Mouse (Mus musculus) adrenal gland, adult 2 months (tissue): ENCODE measurements around the gene RPS10-NUDT3. TPM values are rescaled to one million over a fixed set of nuclear protein-coding genes. Genes with fewer than 3 reads are reported as not detected.
"Not testable (repeated sequence)": the region's sequence is repeated elsewhere in the genome, so short reads cannot be mapped to it uniquely, and the experiment has no call there.

Experiments used
- DNase-seq: peaks from one replicate; pipeline ENCODE4 v3.0.0; 2021
- polyA plus RNA-seq: library from polyadenylated mRNA; depleted of rRNA; stranded (reverse); fragments of >200 nt; gene quantifications from 2 replicates; pipeline ENCODE4 v1.2.3, GENCODE M21; 2012
- total RNA-seq, 2 experiments: library from RNA; stranded (reverse); gene quantifications; 2 replicates each; pipeline ENCODE4 v1.2.3; 2021

The RPS10-NUDT3 gene
- total and polyA plus RNA-seq, 3 experiments, result not detected

DNA sequence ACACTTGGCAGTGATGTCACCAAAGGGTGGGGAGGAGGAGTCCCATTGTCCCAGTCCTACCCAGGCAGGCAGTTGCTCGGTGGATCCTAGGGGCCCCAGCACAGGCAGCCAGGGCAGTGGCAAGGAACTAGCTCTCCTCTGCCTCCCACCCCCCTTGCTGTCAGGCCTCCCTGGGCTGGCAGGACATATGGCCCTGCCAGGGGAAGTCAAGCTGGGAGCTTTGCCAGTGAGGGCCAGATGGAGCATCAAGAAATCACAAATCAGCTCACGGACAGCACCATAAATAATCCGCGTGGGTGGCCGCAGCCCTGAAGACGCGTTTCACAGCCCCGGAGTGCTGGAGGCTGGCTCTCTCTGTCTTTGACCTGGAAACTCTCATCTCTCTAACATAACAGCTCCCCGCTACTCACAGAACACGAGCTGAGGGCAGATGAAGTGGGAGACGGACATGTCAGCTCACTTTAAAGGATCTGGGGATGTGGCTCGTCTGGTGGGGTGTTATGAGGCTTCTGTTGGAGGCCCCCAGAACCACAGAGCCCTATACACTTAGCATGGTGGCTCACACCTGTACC lies 7.6 kb upstream of the RPS10-NUDT3 start:
- peak; percentile 76 for DNase-seq

DNA sequence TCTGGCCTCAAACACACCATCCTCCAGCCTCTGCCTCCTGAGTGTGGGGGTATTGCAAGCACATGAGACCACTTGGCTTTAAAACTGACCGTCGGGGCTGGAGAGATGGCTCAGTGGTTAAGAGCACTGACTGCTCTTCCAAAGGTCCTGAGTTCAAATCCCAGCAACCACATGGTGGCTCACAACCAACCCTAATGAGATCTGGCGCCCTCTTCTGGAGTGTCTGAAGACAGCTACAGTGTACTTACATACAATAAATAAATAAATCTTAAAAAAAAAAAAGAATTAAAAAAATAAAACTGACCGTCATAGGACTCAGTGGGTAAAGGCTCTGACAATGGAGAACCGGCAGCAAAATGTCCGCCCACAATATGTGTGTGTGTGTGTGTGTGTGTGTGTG lies 4.8 kb upstream of the RPS10-NUDT3 start:
- not testable (repeated sequence) for DNase-seq

DNA sequence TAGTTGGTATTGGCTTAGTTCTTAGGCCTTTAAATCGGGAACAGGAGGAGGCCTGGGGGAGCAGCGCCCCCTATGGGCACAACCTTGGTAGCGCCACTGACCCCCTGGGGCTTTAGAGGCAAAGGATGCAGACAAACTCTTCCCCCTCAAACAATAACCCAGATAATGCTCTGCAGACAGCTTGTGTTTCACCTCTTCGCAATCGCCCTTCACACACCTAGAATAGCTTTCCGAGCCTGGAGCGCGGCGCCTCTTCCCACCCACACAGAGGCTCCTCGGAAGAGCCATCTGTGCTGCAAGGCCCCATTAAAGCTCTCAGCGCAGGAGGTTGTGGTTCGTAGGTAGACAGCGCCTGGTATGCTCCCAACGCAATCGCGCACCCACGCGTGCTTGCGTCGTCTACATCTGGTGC lies 3.9 kb upstream of the RPS10-NUDT3 start:
- no peak for DNase-seq

DNA sequence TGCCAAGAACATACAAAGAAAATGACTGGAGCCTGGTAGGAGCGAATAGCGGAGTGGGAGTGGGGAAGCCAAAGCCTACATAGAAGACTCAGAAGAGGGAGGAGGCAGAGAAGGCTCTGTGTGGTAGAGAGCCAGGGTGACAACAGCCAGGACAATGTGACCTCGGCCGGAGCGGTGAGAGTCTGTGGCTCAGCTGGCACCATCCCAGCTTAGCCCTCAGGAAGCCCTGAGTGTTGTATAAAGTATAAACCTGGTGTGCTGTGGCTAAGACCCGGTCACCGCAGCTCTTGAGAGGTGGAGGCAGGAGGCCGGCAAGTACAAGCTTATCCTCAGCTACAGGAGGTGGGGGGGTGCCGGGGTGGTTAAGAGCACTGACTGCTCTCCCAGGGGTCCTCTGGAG lies 2.3 kb upstream of the RPS10-NUDT3 start:
- DNase-seq, result peak; percentile 39

DNA sequence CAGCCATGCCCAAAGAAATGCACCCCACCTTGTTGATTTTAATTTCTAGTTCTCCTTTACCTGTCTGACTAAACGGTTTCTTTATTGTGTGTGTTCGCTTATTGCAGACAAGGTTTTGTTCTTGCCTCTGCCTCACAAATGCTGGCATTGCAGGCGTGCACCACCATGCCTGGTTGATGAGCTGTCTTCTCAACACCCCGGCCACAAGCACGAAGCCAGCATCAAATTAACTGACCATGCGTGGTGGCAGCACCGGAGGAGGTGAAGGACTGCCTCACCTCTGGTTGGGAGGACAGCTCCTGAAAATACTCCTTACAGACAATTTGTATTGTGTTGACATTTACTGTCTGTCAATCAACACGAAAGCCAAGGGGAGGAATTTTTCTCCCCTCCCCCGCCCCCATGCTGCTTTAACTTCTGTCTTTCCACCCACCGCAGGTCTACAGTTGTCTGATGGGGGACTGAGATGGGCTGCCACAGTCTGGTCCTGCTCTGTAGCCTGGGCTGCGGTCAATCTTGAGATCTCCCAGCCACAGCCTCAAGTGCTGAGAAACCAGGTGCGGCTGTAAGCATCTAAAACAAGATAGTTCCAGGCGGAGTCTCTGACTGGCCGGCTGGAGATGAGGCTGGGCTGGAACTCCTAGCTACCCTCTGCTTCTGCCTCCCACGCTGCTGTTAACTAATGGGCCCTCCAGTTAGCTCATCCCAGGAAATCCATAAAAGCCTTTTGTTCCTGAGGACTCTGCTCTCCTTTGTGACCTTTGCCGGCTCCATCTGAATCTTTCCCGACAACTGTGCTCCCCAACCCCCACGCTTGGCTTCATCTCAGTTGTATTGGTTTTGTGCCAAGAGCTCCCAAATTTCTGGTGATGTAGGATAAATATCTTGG lies 1.4 kb upstream of the RPS10-NUDT3 start, which contains the start of gene Rps10:
Gene Rps10 (minus strand): TSS at position 538 of the 889 bp plus-strand sequence.
- DNase-seq, result no peak

DNA sequence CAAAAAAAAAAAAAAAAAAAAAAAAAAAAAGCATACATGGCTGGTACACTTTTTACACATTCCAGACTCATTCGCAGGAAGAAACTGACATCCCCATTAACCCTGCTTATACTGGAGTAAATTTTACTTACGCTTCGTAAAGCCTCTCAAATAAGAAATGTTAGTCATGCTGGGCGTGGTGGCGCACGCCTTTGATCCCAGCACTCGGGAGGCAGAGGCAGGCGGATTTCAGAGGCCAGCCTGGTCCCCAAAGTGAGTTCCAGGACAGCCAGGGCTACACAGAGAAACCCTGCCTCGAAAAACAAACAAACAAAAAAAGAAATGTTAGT lies 517 bp upstream of the RPS10-NUDT3 start:
- not testable (repeated sequence) for DNase-seq

DNA sequence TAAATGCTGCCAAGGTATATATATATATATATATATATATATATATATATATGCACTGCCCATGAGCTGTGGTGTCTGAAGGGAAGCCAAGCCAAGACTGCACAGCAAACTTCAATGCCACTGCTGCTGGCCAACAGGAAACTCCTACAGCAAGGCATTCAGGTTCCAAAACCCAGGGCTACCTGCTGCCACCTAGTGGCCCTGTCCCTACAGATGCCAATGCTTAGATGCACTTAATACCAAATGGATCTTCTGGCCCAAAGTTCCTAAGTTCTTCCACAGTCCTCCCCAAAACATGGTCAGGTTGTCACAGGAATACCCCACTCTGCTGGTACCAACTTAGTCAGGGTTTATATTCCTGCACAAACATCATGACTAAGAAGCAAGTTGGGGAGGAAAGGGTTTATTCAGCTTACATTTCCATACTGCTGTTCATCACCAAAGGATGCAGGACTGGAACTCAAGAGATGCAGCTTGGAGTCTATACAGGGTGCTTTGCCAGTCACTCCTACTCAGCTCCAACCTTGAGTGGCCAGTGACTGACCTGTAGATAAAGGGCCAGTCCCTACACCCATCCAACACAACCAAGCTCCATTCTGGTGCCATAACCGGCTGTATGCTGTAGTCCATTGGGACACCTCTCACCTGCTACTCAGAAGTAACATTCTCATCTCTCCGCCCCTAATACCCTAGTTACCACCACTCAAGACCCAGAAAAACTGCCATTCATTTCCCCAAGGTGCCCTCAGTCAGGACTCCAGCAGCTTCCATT lies 5.6 kb downstream of the RPS10-NUDT3 start:
- DNase-seq, result peak; percentile 83

DNA sequence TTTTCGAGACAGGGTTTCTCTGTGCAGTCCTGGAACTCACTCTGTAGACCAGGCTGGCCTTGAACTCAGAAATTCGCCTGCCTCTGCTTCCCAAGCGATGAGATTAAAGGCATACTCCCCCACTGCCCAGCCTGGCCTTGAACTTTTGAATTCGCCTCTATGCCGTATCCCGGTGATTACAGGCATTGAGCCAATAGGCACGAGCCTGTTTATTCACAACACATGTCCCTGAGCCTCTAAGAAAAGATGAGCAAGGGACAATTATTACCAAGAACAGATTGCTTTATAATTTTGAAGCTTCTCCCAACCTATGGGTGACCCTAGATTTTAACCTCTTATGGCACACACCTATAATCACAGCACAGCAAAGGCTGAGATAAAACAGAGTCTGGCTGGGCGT lies 6.6 kb downstream of the RPS10-NUDT3 start:
- DNase-seq, result no peak

DNA sequence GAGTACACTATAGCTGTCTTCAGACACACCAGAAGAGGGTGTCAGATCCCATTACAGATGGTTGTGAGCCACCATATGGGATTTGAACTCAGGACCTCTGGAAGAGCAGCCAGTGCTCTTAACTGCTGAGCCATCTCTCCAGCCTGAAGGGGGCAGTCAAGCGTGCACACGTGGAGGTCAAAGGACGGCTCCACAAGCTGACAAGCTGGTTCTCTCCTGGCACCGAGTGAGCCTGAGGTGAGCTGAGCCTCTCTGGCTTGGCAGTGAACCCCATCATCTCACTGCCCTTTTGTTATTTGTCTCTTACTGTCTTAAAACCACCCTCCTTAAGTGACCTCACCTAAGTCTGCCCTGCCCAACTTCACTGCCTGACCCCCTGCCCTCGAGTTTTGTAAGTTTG lies 7.6 kb downstream of the RPS10-NUDT3 start:
- DNase-seq, result no peak

DNA sequence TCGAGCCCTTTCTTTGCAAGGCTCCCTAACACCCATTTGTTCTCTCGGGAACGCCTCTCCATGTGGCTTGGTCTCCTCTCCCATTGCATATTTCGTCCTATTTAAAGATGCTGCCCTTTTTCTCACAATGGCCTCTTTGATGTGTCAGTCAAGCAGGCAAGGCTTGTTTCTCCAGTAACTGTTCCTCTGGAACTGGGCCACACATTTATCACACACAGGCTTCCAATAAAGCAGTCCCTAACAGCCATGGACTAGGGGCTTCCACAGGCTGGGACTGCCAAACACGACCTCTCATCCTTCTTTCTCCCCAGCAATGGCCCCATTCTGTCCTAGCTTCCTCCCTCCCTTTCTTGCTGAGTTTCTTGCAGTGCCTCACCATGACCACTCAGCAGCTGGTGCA lies 8.3 kb downstream of the RPS10-NUDT3 start:
- no peak for DNase-seq

DNA sequence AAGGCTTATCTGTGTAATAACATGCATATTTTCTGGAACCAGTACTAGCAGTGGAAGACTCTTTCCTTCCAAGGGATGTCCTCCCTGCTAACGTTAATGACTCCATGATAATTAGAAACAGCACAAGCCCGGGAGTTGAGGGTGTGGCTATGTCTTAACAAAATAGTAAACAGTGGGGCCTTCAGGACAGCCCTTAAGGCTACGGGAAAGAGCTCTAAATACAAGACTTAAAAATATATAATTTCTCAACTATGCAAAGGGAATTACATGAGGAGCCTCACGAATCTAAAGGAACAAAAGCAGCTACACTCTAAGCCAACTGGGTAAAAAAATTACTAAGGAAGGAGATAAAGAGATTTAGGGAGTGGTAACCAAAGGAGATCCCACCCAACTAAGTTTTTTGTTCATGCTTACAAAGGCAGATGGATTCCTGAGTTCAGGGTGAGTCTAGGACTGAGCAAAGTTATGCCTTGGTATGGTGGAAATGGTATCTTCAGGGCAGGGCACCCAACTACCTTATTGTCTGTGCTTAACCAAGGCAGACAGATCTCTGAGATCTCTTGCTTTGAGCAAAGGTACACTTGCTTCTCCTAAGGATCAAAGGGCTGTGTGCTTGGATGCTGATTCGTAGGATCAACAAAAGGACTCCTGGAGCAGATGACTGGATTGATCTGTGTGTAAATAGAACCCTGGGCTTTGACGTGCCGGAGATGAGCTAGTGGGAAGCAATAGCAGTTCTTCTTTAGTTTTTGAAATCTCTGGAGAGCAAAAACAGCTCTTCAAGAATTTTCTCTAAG lies 9.4 kb downstream of the RPS10-NUDT3 start:
- no peak for DNase-seq

DNA sequence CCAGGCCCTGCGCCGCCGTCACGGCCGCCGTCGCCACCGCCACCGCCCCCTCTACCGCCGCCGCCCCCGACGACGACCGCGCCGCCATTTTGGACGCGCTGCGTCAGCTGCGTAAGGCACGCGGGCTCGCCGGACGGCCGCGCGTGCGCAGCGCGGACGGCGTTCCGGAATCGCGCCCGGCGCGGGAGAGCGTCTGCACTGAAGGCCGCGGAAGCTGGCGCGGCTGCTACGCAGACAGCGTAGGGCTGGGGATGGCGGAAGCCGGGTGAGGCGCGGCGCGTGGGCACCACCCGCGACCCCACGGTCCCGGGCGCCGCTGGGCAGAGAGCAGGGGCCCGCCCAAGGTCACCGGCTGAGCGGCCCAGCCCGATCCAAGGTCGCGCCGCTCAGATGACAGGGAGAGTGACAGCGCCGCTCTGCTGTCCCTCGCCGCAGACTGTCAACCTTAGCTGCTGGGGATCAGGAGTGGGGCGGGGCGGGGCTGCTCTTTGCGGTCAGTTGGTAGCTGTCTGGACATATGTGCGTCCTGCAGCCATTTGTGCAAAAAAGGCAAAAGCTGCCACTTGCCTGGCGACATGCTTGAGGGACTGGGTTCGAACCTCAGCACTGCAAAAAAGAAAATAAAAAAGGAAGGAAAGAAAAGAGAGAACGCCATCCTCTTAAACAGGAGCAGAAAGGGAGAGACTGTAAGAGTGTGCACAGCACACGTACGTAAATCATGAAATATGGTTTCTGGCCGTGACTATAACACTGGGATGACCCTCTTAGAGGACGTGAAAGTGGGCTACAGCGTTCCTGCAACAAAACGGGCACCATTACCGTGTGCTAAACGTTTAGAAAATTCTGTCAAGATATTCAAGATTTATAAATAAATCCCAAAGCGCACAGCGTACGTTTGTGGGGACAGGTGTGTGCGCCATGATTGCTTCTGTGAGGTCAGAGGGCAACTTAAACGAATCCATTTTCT lies 11.4 kb downstream of the RPS10-NUDT3 start, which contains the start of gene Nudt3:
Gene Nudt3 (minus strand): TSS at position 136 of the 967 bp plus-strand sequence.
- peak; percentile 93 for DNase-seq

DNA sequence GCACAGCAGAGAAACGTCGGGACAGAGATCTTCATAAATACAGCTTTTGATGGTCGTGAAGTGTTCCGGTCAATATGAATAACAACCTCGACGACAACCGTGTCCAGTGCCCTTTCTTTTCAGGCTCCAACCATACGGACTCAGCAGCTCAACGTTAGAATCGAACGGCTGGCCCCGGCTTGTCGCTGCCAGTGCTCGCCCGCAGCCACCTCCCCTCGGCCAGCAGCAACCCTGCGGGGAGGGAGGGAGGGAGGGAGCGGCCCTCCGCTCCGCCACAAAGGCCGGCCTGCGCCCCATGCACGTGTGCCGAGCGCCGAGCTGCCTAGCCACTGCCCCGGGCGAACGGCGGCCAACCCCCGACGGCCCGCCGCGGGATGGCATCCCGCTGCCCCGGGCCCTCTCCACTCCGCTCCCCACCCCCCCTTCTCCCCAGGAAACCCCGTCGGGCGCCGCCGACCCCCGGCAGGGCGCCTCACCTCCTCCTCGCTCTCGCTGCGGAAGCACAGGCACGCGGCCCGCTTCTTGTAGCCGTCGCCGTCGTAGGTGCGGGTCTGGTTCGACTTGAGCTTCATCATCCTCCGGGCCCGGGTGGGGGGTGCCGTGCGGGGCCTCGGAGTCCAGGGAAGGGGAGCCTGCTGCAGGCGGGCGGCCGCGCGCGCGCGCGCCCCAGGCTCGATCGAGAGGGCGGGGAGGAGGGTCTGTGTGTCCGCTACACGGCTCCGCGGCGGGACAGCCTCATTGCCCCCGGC lies 12.2 kb downstream of the RPS10-NUDT3 start:
- DNase-seq, result peak; percentile 77

DNA sequence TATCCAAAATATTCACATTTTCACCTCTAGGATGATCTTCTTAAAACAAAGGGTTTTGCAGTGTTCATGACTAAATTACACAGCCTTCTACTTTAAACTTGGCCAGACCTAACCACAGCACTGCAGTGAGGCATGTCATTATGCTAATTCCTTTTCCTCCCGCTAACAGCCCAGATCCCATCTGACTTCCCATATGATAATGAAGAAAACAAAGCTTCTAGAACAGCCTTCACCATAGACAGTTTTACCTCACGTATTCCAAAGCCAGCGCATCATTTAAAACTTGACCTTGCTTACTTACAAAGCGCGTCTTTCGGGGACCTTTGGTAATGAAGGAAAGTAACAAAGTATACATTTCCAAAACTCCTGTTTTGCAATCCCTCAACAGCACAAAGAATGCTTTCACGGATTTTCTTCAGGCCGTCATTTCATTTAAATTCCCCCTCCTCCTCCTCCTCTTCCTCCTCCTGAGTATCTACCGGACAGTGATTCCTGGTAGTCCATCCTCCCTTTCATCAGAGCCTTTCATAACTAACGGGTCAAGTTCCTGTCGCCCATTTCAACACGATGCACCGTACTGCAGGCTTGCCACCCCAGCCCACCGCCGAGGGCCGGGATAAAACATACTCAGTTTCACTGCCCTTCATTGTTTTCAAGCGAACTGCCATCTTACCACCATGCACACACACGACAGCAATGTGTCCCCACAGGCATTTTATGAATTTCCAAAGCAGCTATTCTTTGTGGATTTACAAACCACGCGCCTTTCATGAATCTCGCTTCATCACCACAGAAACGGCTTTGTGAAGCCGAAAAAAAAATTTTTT lies 13.1 kb downstream of the RPS10-NUDT3 start:
- peak; percentile 44 for DNase-seq

DNA sequence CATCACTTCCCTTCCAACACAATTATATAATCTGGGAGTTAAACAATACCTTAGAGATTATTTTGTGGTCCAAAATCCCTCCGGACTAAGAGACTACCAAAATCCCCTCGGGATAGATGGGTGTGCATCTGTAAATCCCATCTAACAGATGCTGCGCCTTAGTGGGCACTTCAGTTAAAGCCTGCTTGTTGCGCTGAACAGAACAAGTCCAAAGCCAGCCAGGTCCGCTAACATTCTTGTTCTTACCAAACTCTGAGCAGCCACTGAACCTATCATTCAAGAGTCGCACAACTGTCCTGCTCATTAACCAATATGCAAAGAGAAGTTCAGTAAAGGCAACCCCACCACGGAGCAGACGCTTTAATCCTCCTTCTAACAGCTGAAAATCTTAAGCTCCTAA lies 13.9 kb downstream of the RPS10-NUDT3 start:
- no peak for DNase-seq

DNA sequence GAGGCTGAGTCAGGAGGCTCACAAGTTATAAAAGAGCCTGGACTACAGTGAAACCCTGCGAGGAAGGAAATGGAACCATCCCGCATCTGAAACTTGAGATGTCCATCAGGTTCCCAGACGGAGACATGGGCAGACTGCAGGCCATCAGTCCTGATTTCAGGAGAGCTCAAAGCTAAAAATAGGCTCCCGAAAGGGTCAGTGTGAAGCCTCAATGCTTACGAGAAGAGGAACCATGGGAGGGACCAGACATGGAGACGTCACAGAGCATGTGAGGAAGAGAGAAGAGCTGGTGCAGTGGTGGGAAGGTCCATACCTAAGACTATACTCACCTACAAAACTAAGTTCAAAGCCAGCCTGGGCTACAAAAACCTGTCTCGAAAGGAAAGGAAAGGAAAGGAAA lies 19.6 kb downstream of the RPS10-NUDT3 start:
- DNase-seq, result no peak

DNA sequence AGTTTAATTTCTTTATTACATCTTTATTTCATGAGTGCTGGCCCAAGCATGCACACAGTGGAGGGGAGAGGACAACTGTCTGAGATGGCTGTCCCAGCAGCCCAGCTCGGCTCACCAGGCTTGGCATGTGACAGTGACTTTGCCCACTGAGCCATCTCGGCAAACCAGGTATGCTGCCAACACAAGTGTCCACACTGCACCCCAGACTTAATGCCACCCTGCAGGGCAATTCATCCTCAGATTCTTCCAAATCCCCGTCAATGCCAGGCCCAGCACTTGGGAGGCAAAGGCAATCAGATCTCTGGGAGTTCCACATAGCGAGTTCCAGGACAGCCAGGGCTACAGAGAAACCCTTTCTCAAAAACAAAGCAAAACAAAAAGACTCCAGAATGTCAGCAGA lies 22.0 kb downstream of the RPS10-NUDT3 start:
- DNase-seq, result no peak

DNA sequence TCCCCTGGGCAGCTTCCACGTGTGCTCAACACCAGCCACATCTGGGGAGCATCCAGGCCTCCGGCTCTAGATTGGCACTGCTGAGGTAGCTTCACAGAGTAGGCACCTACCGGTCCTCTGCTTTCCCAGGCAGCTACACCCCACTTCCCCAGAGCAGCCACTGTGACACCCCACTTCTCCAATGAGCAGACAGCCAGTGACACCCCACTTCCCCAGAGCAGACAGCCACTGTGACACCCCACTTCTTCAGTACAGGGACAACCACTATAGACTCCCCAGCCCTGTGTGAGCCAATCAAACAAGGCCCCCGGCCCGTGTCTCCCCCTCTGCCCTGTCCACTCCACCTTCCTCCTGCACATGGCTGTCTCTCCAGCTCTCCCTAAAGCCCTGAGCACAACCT lies 23.0 kb downstream of the RPS10-NUDT3 start:
- no peak for DNase-seq

DNA sequence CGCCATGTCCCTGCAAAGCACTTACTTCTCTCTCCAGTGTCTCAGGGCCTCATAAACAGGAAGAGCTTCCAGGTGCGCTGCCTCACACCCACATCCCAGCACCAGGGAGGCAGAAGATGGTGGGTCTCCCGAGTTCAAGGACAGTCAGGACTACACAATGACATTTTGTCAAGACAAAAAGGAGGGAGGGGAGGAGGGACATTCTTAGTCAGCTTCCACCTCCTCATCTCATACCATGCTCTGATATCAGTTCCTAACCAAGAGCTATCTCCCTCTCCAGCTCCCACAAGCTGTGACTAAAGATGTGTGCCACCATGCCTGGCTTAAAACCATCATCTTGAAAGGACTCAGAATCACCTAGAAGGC lies 23.5 kb downstream of the RPS10-NUDT3 start:
- no peak for DNase-seq
